Mouse (Mus musculus) liver, embryonic 14.5 days (tissue): ENCODE data around the gene Stk17b.

Experiments used
- CTCF ChIP-seq: IDR thresholded peaks from 2 replicates; pipeline ENCODE4 v1.5.1; 2016; ENCODE audit warnings: antibody characterized with exemption, low read depth, control low read depth
- EP300 ChIP-seq: IDR thresholded peaks from 2 replicates; pipeline ENCODE4 v1.6.1; 2016; ENCODE audit warnings: antibody characterized with exemption, low read depth

- TF ChIP-seq CTCF: no peak
- TF ChIP-seq EP300: no peak
These were observed 11.2 kb upstream of the Stk17b start for GRCm38 (mm10) chr1:53796271-53796670.
